Mouse (Mus musculus): Measurements from ENCODE around the gene Odf3. TPM values are rescaled to one million over a fixed set of nuclear protein-coding genes. Genes with fewer than 3 reads are reported as not detected.

Gene Odf3
- not detected in 2 replicates for polyA plus RNA-seq (2014; fragmentation: Nextera tagmentation; extraction: Ambion mirVana)

DNA sequence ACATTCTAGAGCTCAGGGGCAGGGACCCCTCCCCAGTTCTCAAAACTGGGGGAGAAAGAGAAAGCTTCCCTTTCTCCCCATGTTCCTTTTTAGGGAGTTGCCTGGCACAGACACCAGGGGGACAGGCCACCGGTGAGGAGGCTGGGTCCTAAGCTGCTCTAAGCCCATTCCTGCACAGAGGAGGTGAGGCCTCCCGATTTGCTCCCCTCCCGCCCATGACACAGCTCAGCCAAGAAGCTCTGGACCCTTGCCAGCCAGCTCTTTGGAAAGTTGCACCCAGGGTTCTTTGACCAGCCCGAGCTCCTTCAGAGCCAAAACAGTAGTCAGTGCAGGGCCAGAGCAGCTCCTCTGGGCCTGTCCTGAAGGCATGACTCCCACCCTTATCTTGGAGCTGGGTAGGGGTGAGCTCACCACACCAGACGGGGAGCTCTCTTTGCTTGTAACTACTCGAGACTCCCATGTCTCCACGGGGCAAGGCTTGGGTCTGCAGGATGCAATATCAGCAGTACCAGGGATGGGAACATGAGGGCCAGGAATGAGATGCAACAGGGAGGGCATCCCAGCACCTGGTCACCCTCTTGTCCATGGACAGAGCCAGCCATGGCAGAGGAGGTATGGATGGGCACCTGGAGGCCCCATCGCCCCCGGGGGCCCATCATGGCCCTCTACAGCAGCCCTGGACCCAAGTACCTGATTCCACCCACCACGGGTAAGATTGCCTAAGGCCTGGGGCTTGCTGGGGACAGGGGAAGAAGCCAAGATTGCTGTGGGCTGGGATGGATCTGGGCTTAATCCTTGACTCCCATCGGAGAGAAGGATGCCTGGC is at the start of gene Odf3:
Odf3 (plus strand) TSS at position 51 of the 826 bp plus-strand sequence.
- H3K4me1 ChIP-seq (replicated peaks; ENCODE audit: control insufficient read depth, insufficient read depth, low read length) = no peaks in the 10 kb centered on the region
- H3K4me2 ChIP-seq (ENCODE audit: low read length) = no peak within 1 kb of the TSS
- H3K27ac ChIP-seq (ENCODE audit: low read depth) = no peak within 1 kb of the TSS
- H3K36me3 ChIP-seq (ENCODE audit: control insufficient read depth, insufficient read depth, low read length) = peaks cover 16% of the 10 kb centered on the region
- H3K4me3 ChIP-seq (ENCODE audit: low read depth, low read length) = no peak within 1 kb of the TSS
- no peaks in the 10 kb centered on the region for H3K27me3 ChIP-seq (replicated peaks; ENCODE audit: control insufficient read depth, insufficient read depth, low read length)
- DNase-seq (ENCODE audit: low spot score) (no peak), ATAC-seq (replicated peaks; ENCODE audit: low FRiP score, low TSS enrichment, low read depth) (no peak)
- no peak within 1 kb of the TSS for H3K9ac ChIP-seq (ENCODE audit: low read length)
- 66% methylated on average over 11 of the region's 11 CpGs for WGBS
- H3K9me3 ChIP-seq (ENCODE audit: control insufficient read depth, low read length) = no peaks in the 10 kb centered on the region

DNA sequence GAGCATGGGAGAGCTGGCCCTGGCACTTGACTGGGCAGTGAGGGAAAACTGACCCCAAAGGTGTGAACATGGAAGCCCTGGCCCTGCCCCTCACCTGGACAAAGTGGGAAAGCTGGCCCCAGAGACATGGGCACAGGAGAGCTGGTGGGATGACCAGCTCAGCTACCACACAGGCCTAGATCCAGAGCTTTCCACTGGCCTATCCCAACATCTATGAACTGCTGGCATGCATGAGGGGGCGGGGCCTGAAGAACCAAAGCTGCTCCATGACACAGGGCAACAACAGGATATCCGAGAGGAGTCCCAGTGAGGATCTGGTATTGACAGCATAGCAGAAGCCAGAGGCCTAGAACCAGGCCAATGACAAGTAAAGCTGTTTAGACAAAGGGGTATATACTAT is 49.4 kb upstream of the Odf3 start:
- Histone ChIP-seq H3K4me2 (ENCODE audit: low read length) (no peak overlapping the region), H3K27ac (ENCODE audit: low read depth) (no peak overlapping the region), H3K9ac (ENCODE audit: low read length) (no peak overlapping the region), H3K27me3 (replicated peaks; ENCODE audit: control insufficient read depth, insufficient read depth, low read length) (no peaks in the 10 kb centered on the region), H3K36me3 (ENCODE audit: control insufficient read depth, insufficient read depth, low read length) (no peaks in the 10 kb centered on the region), H3K9me3 (ENCODE audit: control insufficient read depth, low read length) (no peaks in the 10 kb centered on the region), H3K4me3 (ENCODE audit: low read depth, low read length) (no peak overlapping the region), H3K4me1 (replicated peaks; ENCODE audit: control insufficient read depth, insufficient read depth, low read length) (no peaks in the 10 kb centered on the region)
- WGBS = 65% methylated on average over 2 of the region's 2 CpGs
- ATAC-seq (replicated peaks; ENCODE audit: low FRiP score, low TSS enrichment, low read depth) (0 out of 2 replicates have a peak, but pooled peaks have one; percentile 15), DNase-seq (ENCODE audit: low spot score) (peak; percentile 42)

DNA sequence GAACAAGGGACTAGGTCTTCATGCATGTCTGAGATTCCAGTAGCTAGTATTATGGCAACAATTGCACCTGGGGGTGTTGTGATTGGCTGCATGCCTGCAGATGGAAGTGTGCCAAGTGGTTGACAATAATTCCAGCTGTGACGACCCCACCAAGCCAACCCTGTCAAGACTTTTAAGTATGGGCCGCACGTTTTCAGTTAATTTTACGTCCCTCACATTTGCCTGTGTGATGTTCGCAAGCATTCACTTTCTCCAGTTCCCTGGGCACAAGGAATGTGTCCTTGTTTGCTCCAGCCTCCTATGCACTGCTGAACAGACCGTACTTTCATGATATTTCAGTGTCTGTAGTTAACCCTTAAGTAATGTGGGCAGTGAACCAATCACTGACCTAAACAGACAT is 45.0 kb upstream of the Odf3 start:
- H3K4me1 ChIP-seq (replicated peaks; ENCODE audit: control insufficient read depth, insufficient read depth, low read length) = no peaks in the 10 kb centered on the region
- H3K9ac ChIP-seq (ENCODE audit: low read length) = no peak overlapping the region
- 68% methylated on average over 6 of the region's 6 CpGs for WGBS
- ATAC-seq (replicated peaks; ENCODE audit: low FRiP score, low TSS enrichment, low read depth) (no peak), DNase-seq (ENCODE audit: low spot score) (peak; percentile 34)
- H3K4me3 ChIP-seq (ENCODE audit: low read depth, low read length) = no peak overlapping the region
- no peak overlapping the region for H3K27ac ChIP-seq (ENCODE audit: low read depth)
- H3K9me3 ChIP-seq (ENCODE audit: control insufficient read depth, low read length) = no peaks in the 10 kb centered on the region
- H3K4me2 ChIP-seq (ENCODE audit: low read length) = no peak overlapping the region
- H3K27me3 ChIP-seq (replicated peaks; ENCODE audit: control insufficient read depth, insufficient read depth, low read length) = no peaks in the 10 kb centered on the region
- no peaks in the 10 kb centered on the region for H3K36me3 ChIP-seq (ENCODE audit: control insufficient read depth, insufficient read depth, low read length)

DNA sequence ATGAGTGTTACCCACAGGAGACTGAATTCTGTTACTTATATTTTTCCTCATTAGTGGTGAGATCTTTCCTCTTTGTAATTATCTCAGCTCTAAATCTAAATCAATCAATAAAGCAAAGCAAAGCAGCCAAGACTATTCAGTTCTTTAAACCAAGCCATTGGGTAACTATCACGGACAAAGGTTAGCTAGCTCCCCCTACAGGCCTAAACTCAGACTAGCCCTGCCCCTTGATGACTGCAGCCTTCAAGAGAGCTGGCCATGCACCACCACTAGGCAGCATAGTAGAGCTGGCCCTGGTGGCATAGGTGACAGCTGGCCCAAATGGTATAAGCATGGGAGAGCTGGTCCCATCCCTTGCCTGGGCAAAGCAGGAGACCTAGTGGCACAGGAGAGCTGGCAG is 41.9 kb upstream of the Odf3 start:
- ATAC-seq (replicated peaks; ENCODE audit: low FRiP score, low TSS enrichment, low read depth) (no peak), DNase-seq (ENCODE audit: low spot score) (peak; percentile 47)
- Histone ChIP-seq H3K36me3 (ENCODE audit: control insufficient read depth, insufficient read depth, low read length) (no peaks in the 10 kb centered on the region), H3K27me3 (replicated peaks; ENCODE audit: control insufficient read depth, insufficient read depth, low read length) (no peaks in the 10 kb centered on the region), H3K4me1 (replicated peaks; ENCODE audit: control insufficient read depth, insufficient read depth, low read length) (no peaks in the 10 kb centered on the region), H3K4me2 (ENCODE audit: low read length) (no peak overlapping the region), H3K27ac (ENCODE audit: low read depth) (no peak overlapping the region), H3K4me3 (ENCODE audit: low read depth, low read length) (no peak overlapping the region), H3K9me3 (ENCODE audit: control insufficient read depth, low read length) (no peaks in the 10 kb centered on the region), H3K9ac (ENCODE audit: low read length) (no peak overlapping the region)
- 32% methylated on average over 1 of the region's 1 CpGs for WGBS

DNA sequence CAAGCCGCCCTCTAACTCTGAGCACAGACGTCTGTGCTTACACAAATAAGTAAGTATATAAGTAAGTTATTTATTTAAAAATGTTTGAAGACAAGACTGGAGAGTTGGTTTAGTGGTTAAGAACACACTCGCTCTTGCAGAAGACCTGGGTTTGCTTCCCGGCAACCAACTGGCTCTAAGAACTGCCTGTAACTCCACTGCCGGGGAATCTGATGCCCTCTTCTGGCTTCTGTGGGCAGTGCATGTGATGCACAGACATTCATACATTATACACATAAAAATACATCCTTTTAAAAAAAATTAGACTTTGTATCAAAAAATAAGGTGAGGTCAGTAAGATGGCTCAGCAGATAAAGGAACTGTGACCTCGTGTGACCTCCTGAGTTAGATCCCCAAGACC is 37.1 kb upstream of the Odf3 start:
- no peaks in the 10 kb centered on the region for H3K4me1 ChIP-seq (replicated peaks; ENCODE audit: control insufficient read depth, insufficient read depth, low read length)
- no peaks in the 10 kb centered on the region for H3K9me3 ChIP-seq (ENCODE audit: control insufficient read depth, low read length)
- DNase-seq (ENCODE audit: low spot score) (peak; percentile 49), ATAC-seq (replicated peaks; ENCODE audit: low FRiP score, low TSS enrichment, low read depth) (no peak)
- peaks cover 6% of the 10 kb centered on the region; the same call in 1 of the 2 replicates for H3K36me3 ChIP-seq (ENCODE audit: control insufficient read depth, insufficient read depth, low read length)
- no peak overlapping the region for H3K27ac ChIP-seq (ENCODE audit: low read depth)
- H3K4me2 ChIP-seq (ENCODE audit: low read length) = no peak overlapping the region
- no peaks in the 10 kb centered on the region for H3K27me3 ChIP-seq (replicated peaks; ENCODE audit: control insufficient read depth, insufficient read depth, low read length)
- 89% methylated on average over 6 of the region's 6 CpGs for WGBS
- no peak overlapping the region for H3K9ac ChIP-seq (ENCODE audit: low read length)
- no peak overlapping the region for H3K4me3 ChIP-seq (ENCODE audit: low read depth, low read length)

DNA sequence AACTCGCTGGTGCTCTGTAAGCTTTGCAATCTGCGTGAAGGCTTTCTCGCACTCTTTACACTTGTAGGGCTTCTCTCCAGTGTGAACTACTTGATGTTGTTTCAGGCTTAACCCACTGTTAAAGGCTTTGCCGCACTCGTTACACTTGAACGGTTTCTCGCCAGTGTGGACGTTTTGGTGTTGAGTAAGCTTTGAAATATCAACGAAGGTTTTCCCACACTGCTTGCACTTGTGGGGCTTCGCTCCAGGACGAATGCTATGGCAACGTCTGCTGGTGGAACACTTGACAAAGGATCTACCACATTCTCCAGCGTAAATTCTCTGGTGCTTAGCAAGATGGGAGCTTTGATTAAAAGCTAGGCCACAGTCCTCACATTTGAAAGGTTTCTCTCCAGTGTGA is 35.9 kb upstream of the Odf3 start:
- H3K36me3 ChIP-seq (ENCODE audit: control insufficient read depth, insufficient read depth, low read length) = peaks cover 6% of the 10 kb centered on the region; the same call in 1 of the 2 replicates
- no peaks in the 10 kb centered on the region for H3K27me3 ChIP-seq (replicated peaks; ENCODE audit: control insufficient read depth, insufficient read depth, low read length)
- no peak overlapping the region for H3K27ac ChIP-seq (ENCODE audit: low read depth)
- no peaks in the 10 kb centered on the region for H3K4me1 ChIP-seq (replicated peaks; ENCODE audit: control insufficient read depth, insufficient read depth, low read length)
- H3K9me3 ChIP-seq (ENCODE audit: control insufficient read depth, low read length) = no peaks in the 10 kb centered on the region
- ATAC-seq (replicated peaks; ENCODE audit: low FRiP score, low TSS enrichment, low read depth) = no peak
- H3K4me2 ChIP-seq (ENCODE audit: low read length) = no peak overlapping the region
- 91% methylated on average over 13 of the region's 13 CpGs for WGBS
- H3K9ac ChIP-seq (ENCODE audit: low read length) = no peak overlapping the region
- no peak overlapping the region for H3K4me3 ChIP-seq (ENCODE audit: low read depth, low read length)
- peak; percentile 42 for DNase-seq (ENCODE audit: low spot score)

DNA sequence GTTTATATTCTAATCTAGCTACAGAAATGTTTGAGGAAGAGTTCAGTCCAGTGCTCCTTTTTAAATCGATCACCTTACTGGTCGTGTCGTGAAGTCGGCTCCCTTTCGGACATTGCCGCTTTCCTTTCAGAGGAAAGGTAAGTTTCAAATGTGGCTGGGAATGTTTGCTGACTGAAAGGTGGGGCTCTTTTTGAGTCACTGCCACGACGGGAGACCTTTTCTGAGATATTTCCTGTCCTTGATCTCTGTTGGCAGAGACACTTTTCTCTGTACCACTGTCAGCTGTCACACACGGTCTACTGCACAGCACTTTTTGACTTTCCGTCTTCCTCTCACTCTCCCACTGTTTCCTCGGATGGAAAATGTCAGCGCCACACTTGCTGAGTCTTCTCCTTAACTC is 34.8 kb upstream of the Odf3 start:
- no peak overlapping the region for H3K4me2 ChIP-seq (ENCODE audit: low read length)
- no peak overlapping the region for H3K27ac ChIP-seq (ENCODE audit: low read depth)
- 86% methylated on average over 12 of the region's 12 CpGs for WGBS
- H3K4me3 ChIP-seq (ENCODE audit: low read depth, low read length) = no peak overlapping the region
- H3K4me1 ChIP-seq (replicated peaks; ENCODE audit: control insufficient read depth, insufficient read depth, low read length) = no peaks in the 10 kb centered on the region
- peaks cover 6% of the 10 kb centered on the region; the same call in 1 of the 2 replicates for H3K36me3 ChIP-seq (ENCODE audit: control insufficient read depth, insufficient read depth, low read length)
- H3K9ac ChIP-seq (ENCODE audit: low read length) = no peak overlapping the region
- no peaks in the 10 kb centered on the region for H3K9me3 ChIP-seq (ENCODE audit: control insufficient read depth, low read length)
- peak; percentile 18 for DNase-seq (ENCODE audit: low spot score)
- ATAC-seq (replicated peaks; ENCODE audit: low FRiP score, low TSS enrichment, low read depth) = no peak
- H3K27me3 ChIP-seq (replicated peaks; ENCODE audit: control insufficient read depth, insufficient read depth, low read length) = no peaks in the 10 kb centered on the region

DNA sequence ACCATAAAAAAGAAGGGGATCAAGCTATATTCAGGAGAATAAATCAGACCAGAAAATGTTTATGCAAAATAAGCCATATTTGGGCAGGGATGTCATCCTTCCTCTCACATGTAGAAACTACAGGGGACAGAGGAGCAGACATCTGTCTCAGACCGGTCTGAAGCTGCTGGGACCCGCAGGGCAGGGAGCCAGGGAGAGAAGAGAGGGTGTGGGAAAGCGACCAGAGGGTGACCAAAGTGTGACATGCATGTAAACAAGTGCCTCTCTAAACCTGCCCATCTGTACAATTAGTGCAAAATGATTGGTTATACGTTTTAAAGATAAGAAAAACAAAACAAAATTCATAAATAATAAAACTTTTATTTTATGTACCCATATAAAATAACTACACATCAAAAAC is 27.4 kb upstream of the Odf3 start:
- H3K4me2 ChIP-seq (ENCODE audit: low read length) = no peak overlapping the region
- no peaks in the 10 kb centered on the region for H3K9me3 ChIP-seq (ENCODE audit: control insufficient read depth, low read length)
- WGBS = 68% methylated on average over 4 of the region's 4 CpGs
- peak; percentile 39 for DNase-seq (ENCODE audit: low spot score)
- ATAC-seq (replicated peaks; ENCODE audit: low FRiP score, low TSS enrichment, low read depth) = no peak
- H3K4me1 ChIP-seq (replicated peaks; ENCODE audit: control insufficient read depth, insufficient read depth, low read length) = 0 out of 2 replicates have a peak, but pooled peaks cover 3% of the 10 kb centered on the region
- no peak overlapping the region for H3K9ac ChIP-seq (ENCODE audit: low read length)
- no peak overlapping the region for H3K27ac ChIP-seq (ENCODE audit: low read depth)
- no peak overlapping the region for H3K4me3 ChIP-seq (ENCODE audit: low read depth, low read length)
- H3K27me3 ChIP-seq (replicated peaks; ENCODE audit: control insufficient read depth, insufficient read depth, low read length) = no peaks in the 10 kb centered on the region
- H3K36me3 ChIP-seq (ENCODE audit: control insufficient read depth, insufficient read depth, low read length) = no peaks in the 10 kb centered on the region

DNA sequence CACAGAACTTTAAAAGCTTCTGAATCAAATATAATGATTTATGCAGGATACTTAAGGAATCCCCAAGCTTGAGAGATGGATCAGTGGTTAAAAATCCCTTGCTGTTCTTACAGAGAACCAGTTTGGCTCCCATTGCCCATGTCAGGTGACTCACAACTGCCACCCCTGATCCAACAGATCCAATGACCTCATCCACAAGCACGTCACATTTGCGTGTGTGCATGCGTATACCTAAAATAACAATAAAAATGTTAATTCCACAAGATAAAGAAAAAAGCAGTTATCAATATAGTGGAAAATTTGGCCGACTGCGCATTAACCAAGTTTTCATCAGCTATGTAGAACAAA is 26.3 kb upstream of the Odf3 start:
- Histone ChIP-seq H3K4me2 (ENCODE audit: low read length) (peak overlapping the region; percentile 63), H3K27ac (ENCODE audit: low read depth) (no peak overlapping the region), H3K27me3 (replicated peaks; ENCODE audit: control insufficient read depth, insufficient read depth, low read length) (no peaks in the 10 kb centered on the region), H3K4me3 (ENCODE audit: low read depth, low read length) (peak overlapping the region; percentile 37), H3K36me3 (ENCODE audit: control insufficient read depth, insufficient read depth, low read length) (no peaks in the 10 kb centered on the region), H3K9me3 (ENCODE audit: control insufficient read depth, low read length) (no peaks in the 10 kb centered on the region), H3K4me1 (replicated peaks; ENCODE audit: control insufficient read depth, insufficient read depth, low read length) (0 out of 2 replicates have a peak, but pooled peaks cover 3% of the 10 kb centered on the region), H3K9ac (ENCODE audit: low read length) (no peak overlapping the region)
- DNase-seq (ENCODE audit: low spot score) = no peak
- 55% methylated on average over 5 of the region's 5 CpGs for WGBS
- peak; percentile 18; the same call in 1 of the 2 replicates for ATAC-seq (replicated peaks; ENCODE audit: low FRiP score, low TSS enrichment, low read depth)
